Mouse (Mus musculus): ENCODE measurements around the gene Nfkb1. TPM values are rescaled to one million over a fixed set of nuclear protein-coding genes. Genes with fewer than 3 reads are reported as not detected.

The Nfkb1 gene
- 5.4 and 8.4 TPM in 2 replicates for polyA plus RNA-seq (2012)

- TF ChIP-seq GATA1 (IDR thresholded peaks at IDR 0.05; ENCODE audit: low read length), result no peak
Observed at GRCm38 (mm10) chr3:135691191-135692131, at the start of gene Nfkb1. Nfkb1 (minus strand) TSS chr3:135691547.

- no peak for TF ChIP-seq GATA1 (IDR thresholded peaks at IDR 0.05; ENCODE audit: low read length)
Observed at GRCm38 (mm10) chr3:135740711-135741110, 49.4 kb upstream of the Nfkb1 start.

- no peak for TF ChIP-seq GATA1 (IDR thresholded peaks at IDR 0.05; ENCODE audit: low read length)
Observed at GRCm38 (mm10) chr3:135734736-135735135, 43.4 kb upstream of the Nfkb1 start.

GRCm38 (mm10) chr3:135732747-135733445 lies 41.5 kb upstream of the Nfkb1 start:
- no peak for TF ChIP-seq GATA1 (IDR thresholded peaks at IDR 0.05; ENCODE audit: low read length)

- no peak for TF ChIP-seq GATA1 (IDR thresholded peaks at IDR 0.05; ENCODE audit: low read length)
Observed at GRCm38 (mm10) chr3:135731292-135732047, 40.1 kb upstream of the Nfkb1 start.

GRCm38 (mm10) chr3:135730790-135731189 lies 39.4 kb upstream of the Nfkb1 start:
- no peak for TF ChIP-seq GATA1 (IDR thresholded peaks at IDR 0.05; ENCODE audit: low read length)

GRCm38 (mm10) chr3:135729575-135729974 lies 38.2 kb upstream of the Nfkb1 start:
- no peak for TF ChIP-seq GATA1 (IDR thresholded peaks at IDR 0.05; ENCODE audit: low read length)

- TF ChIP-seq GATA1 (IDR thresholded peaks at IDR 0.05; ENCODE audit: low read length), result no peak
Observed at GRCm38 (mm10) chr3:135728900-135729299, 37.6 kb upstream of the Nfkb1 start.

GRCm38 (mm10) chr3:135727339-135727738 lies 36.0 kb upstream of the Nfkb1 start:
- TF ChIP-seq GATA1 (IDR thresholded peaks at IDR 0.05; ENCODE audit: low read length), result no peak

GRCm38 (mm10) chr3:135726521-135727275 lies 35.4 kb upstream of the Nfkb1 start:
- TF ChIP-seq GATA1 (IDR thresholded peaks at IDR 0.05; ENCODE audit: low read length), result peak; percentile 73

GRCm38 (mm10) chr3:135726023-135726422 lies 34.7 kb upstream of the Nfkb1 start:
- TF ChIP-seq GATA1 (IDR thresholded peaks at IDR 0.05; ENCODE audit: low read length), result no peak

- no peak for TF ChIP-seq GATA1 (IDR thresholded peaks at IDR 0.05; ENCODE audit: low read length)
Observed at GRCm38 (mm10) chr3:135722104-135722503, 30.8 kb upstream of the Nfkb1 start.

- no peak for TF ChIP-seq GATA1 (IDR thresholded peaks at IDR 0.05; ENCODE audit: low read length)
Observed at GRCm38 (mm10) chr3:135719969-135720368, 28.6 kb upstream of the Nfkb1 start.

GRCm38 (mm10) chr3:135719179-135719532 lies 27.8 kb upstream of the Nfkb1 start:
- TF ChIP-seq GATA1 (IDR thresholded peaks at IDR 0.05; ENCODE audit: low read length), result no peak

All from G1E-ER4 (cell line).